Mouse (Mus musculus) small intestine, adult 2 months (tissue): Measurements from ENCODE around the gene Magoh. TPM values are rescaled to one million over a fixed set of nuclear protein-coding genes. Genes with fewer than 3 reads are reported as not detected.

ENCODE experiments used
- H3K27ac ChIP-seq: fragments of 200-500 bp; 2 replicates; pipeline ENCODE4 v1.5.1; 2012; ENCODE audit warnings: low read depth, low read length, control low read depth, inconsistent platforms; ENCODE audit not compliant: insufficient read depth
- H3K27me3 ChIP-seq: fragments of 200-500 bp; 2 replicates; pipeline ENCODE4 v1.6.1; 2012; ENCODE audit warnings: mild to moderate bottlenecking, moderate library complexity, low read length, inconsistent platforms; ENCODE audit not compliant: control insufficient read depth, insufficient read depth
- H3K36me3 ChIP-seq: fragments of 200-500 bp; 2 replicates; pipeline ENCODE4 v1.6.1; 2012; ENCODE audit warnings: mild to moderate bottlenecking, low read length, control low read depth, inconsistent platforms; ENCODE audit not compliant: control insufficient read depth, insufficient read depth
- H3K4me1 ChIP-seq: fragments of 200-500 bp; 2 replicates; pipeline ENCODE4 v1.6.1; 2012; ENCODE audit warnings: low read length, inconsistent platforms, mixed read lengths; ENCODE audit not compliant: control insufficient read depth, insufficient read depth, insufficient read length
- H3K4me3 ChIP-seq: fragments of 200-500 bp; 2 replicates; pipeline ENCODE4 v1.5.1; 2012; ENCODE audit warnings: low read depth, mild to moderate bottlenecking, control low read depth, inconsistent platforms, low read length, moderate library complexity
- CTCF ChIP-seq: fragments of 200-500 bp; IDR thresholded peaks from 2 replicates; pipeline ENCODE4 v1.5.1; 2012; ENCODE audit warnings: low read depth, mild to moderate bottlenecking, control low read depth, inconsistent platforms, low read length, moderate library complexity, mixed read lengths; ENCODE audit not compliant: insufficient replicate concordance, insufficient read length; ENCODE audit errors: extremely low read depth
- POLR2A ChIP-seq: fragments of 200-500 bp; IDR thresholded peaks from 2 replicates; pipeline ENCODE4 v1.6.1; 2012; ENCODE audit warnings: low read depth, mild to moderate bottlenecking, control low read depth, inconsistent platforms, low read length, moderate library complexity
- WGBS: fragments of 180-500 bp; shearing (Covaris S2); methylation state at CpG from one replicate; pipeline ENCODE4 v1.1.7; 2018; 5-methylcytosine and 5-hydroxymethylcytosine counted together
- polyA plus RNA-seq: library from polyadenylated mRNA; depleted of rRNA; stranded (reverse); fragments of >200 nt; gene quantifications from 2 replicates; pipeline ENCODE4 v1.2.3, GENCODE M21; 2012

Gene Magoh
- polyA plus RNA-seq, 1 experiment, result 8.0 TPM

DNA sequence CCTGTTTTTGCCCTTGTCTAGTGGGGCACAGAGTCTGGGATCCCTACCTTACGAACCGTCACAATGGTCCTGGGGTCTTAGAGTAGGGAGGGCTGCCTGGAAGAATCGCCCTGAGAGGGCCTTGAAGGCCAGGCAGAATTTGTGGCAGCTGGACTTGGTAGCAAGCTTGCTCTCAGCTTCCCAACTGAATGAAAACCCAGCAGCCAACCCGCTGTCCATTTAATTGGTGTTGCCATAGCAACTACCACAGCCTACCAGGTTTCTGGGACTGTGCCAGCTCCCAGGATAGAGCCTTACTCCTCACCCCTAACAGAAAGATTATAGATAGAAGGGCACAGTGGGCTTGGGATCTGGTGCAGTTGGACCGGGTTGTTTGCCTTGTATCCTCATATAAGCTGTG lies 42.8 kb upstream of the Magoh start:
- Histone ChIP-seq H3K27ac (no peak overlapping the region), H3K27me3 (no peaks in the 10 kb centered on the region), H3K4me1 (peaks cover 6% of the 10 kb centered on the region; the same call in 1 of the 2 replicates), H3K4me3 (no peak overlapping the region), H3K36me3 (no peaks in the 10 kb centered on the region)
- WGBS, result 87% methylated on average over 5 of the region's 5 CpGs
- TF ChIP-seq CTCF, result no peak
- no peak for TF ChIP-seq POLR2A

DNA sequence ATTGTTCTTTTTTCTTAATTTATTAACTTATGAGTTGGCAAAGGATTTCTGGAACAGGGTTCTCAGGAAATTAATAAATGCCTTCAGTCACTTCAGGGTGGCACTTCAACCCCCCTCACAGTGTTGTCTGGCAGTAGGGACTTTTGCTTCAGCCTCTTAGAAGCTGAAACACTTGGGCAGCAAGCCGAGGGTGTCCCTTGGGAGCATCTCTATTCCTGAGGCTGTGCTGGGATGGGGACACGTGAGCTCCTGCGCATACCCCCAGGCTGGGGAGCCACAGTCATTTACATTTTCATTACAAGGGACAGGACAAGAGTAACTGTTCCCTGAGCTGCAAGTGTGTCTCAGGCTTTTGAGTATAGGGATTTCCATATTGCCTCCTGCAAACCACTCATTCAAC lies 41.6 kb upstream of the Magoh start:
- no peaks in the 10 kb centered on the region for H3K27me3 ChIP-seq
- H3K4me3 ChIP-seq, result no peak overlapping the region
- TF ChIP-seq CTCF, result no peak
- TF ChIP-seq POLR2A, result no peak
- H3K36me3 ChIP-seq, result no peaks in the 10 kb centered on the region
- WGBS, result 88% methylated on average over 3 of the region's 3 CpGs
- H3K27ac ChIP-seq, result no peak overlapping the region
- H3K4me1 ChIP-seq, result peaks cover 6% of the 10 kb centered on the region; the same call in 1 of the 2 replicates

DNA sequence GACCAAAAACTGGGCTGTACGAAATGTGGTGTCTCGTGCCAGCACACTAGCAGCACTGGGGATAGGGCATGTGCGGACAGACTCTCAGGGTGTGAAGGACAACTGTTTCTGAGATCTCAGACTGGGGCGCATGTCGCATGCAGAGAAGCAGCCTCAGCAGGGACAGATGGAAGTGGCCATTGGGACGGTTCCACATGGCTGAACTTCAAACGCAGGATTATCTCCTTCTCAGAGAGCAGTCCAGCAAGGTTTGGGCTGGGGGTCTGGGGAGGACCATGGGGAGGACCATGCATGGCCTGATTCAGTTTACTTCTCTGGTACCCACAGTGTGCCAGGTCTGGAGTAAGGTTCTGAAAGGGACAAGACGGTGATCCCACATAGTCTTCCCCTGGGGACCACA lies 35.9 kb upstream of the Magoh start:
- H3K36me3 ChIP-seq, result no peaks in the 10 kb centered on the region
- H3K27me3 ChIP-seq, result no peaks in the 10 kb centered on the region
- no peak for TF ChIP-seq POLR2A
- no peak for TF ChIP-seq CTCF
- H3K4me1 ChIP-seq, result no peaks in the 10 kb centered on the region
- H3K27ac ChIP-seq, result no peak overlapping the region
- H3K4me3 ChIP-seq, result no peak overlapping the region
- 91% methylated on average over 8 of the region's 8 CpGs for WGBS

DNA sequence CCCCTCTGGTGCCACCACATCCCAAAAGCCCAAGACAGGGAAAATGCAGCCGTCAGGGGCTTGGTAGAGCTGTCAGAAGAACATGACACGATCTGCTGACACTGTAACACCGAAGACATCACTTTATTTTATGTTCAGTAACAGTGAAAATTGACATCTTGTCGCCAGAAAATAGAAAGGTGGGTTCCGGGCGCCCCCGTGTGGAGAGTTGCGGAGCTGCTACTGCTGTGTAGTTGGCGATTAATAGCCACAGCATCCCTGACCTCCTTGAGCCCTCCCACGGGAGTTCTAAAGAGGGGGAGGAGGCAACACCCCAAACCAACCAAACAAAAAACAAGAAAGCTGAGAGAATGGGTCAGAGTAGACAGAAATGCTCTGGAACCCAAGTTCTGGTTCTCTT lies 34.6 kb upstream of the Magoh start:
- Histone ChIP-seq H3K27me3 (no peaks in the 10 kb centered on the region), H3K4me1 (no peaks in the 10 kb centered on the region), H3K4me3 (no peak overlapping the region), H3K27ac (no peak overlapping the region), H3K36me3 (no peaks in the 10 kb centered on the region)
- TF ChIP-seq CTCF, result peak; percentile 87
- no peak for TF ChIP-seq POLR2A
- 2% methylated on average over 10 of the region's 10 CpGs for WGBS

DNA sequence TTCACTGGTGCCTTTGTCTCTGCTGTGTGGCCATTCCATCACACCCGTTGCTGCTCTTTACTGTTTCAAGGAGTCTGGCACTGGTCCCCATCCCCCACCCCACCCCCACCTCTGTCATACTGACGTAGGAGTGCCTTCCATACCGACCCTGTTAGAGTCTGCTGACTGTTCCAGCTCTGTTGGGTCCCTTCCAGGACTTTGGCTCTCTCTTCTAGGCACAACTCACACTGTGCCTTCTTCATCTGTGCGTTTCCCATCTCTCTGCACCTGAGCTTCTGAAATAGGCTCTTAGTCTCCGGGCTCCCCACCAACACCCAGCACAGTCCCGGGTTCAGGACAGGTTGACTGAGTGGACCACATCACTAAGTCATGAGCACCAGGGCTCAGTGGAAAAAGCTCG lies 32.8 kb upstream of the Magoh start:
- 68% methylated on average over 7 of the region's 7 CpGs for WGBS
- H3K4me1 ChIP-seq, result no peaks in the 10 kb centered on the region
- no peaks in the 10 kb centered on the region for H3K36me3 ChIP-seq
- H3K4me3 ChIP-seq, result no peak overlapping the region
- no peak overlapping the region for H3K27ac ChIP-seq
- H3K27me3 ChIP-seq, result no peaks in the 10 kb centered on the region
- TF ChIP-seq POLR2A (no peak), CTCF (no peak)

DNA sequence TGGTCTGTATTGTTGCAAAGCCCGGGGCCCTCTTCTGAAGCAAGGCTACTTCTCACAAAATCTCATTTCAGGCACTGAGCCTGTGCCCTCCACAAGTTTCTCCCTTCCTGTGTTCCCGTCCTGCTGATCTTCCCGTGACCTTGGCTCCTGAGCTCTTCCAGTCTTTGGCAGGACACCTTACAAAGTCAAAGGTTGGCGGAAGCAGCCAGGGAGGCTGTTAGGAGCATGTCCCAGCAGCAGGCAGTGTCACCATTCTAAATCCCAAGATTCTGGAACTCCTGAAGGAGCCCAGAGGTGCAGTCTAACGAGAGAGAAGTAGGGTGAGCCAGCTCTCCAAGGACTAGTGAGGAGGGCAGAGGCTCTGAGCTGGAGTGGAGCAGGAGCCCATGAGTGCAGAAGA lies 31.0 kb upstream of the Magoh start:
- Histone ChIP-seq H3K27ac (no peak overlapping the region), H3K4me3 (no peak overlapping the region), H3K36me3 (no peaks in the 10 kb centered on the region), H3K27me3 (no peaks in the 10 kb centered on the region), H3K4me1 (no peaks in the 10 kb centered on the region)
- TF ChIP-seq POLR2A (no peak), CTCF (no peak)
- WGBS, result 76% methylated on average over 5 of the region's 5 CpGs

DNA sequence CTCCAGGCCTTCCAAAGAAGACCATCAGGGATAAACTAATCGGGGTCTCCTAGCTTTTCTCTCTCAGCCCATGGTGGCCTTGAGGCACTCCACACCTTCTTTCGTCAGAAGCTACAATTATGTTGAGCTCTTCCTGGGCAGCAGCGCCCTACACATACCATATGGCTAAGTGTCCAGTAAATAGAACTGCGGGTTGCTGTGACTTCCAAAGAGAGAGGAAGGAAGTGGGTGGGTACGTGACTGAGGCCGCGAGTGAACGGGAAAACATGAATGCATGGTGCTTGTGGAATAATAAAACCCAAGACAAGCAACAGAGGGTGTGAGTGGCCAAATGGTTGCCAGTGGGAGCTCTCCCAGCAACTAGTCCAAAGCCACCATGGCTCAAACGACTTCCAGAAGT lies 29.9 kb upstream of the Magoh start:
- TF ChIP-seq POLR2A (no peak), CTCF (no peak)
- no peak overlapping the region for H3K27ac ChIP-seq
- no peak overlapping the region for H3K4me3 ChIP-seq
- H3K27me3 ChIP-seq, result no peaks in the 10 kb centered on the region
- no peaks in the 10 kb centered on the region for H3K4me1 ChIP-seq
- no peaks in the 10 kb centered on the region for H3K36me3 ChIP-seq
- 73% methylated on average over 9 of the region's 9 CpGs for WGBS

DNA sequence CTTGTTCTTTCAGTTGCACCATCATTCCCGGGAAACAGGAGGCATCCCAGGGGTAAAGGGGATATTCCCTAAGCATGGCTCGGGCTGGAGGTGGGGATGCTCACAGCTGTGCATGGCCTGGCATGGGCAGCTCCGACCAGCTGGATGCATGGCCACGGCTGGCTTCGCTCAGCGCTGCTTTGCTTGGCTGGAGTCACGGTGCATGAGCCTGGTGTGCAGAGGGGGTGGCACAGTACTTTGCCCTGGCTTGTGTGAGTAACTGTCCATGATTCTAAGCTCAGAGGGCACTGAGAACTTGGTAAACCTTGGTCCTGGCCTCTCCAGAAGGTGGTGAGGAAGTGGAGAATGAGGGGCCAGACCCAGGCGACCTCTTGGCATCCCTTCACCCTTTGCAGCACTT lies 29.5 kb upstream of the Magoh start:
- Histone ChIP-seq H3K4me3 (no peak overlapping the region), H3K4me1 (no peaks in the 10 kb centered on the region), H3K27ac (no peak overlapping the region), H3K36me3 (no peaks in the 10 kb centered on the region), H3K27me3 (no peaks in the 10 kb centered on the region)
- no peak for TF ChIP-seq POLR2A
- no peak for TF ChIP-seq CTCF
- 83% methylated on average over 8 of the region's 8 CpGs for WGBS
